Mouse (Mus musculus) granulocyte monocyte progenitor cell, adult 5-6 weeks (primary cell): ENCODE measurements at regions not wholly inside any gene's neighbourhood (a gene's known extent, or its start where the extent isn't known, plus 50 kb on each side); places are given as distances from the start of the nearest gene placed in this dataset.

Source experiments
- ATAC-seq: replicated peaks from 2 replicates; pipeline ENCODE4 v1.8.0; 2016; ENCODE audit warnings: mild to moderate bottlenecking, moderate TSS enrichment, inconsistent platforms; ENCODE audit not compliant: poor library complexity, severe bottlenecking

DNA sequence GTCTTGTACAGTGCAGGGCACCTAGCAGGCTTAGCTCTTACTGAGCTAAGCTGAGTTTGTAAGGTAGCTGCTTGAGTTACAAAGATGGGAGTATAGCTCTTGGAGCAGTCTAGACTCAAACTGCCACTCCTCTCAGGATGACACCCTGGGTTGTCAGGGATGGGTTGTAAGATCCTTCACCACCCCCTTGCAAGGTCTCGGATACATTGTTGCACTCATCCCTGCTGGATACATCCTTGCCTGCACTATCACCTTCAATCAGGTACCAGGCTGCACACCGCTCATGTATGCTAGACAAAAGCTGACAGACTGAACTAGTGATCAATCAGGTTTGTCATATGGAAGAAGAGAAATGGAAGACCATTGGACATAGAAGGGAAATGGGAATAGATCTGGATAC is 390.4 kb upstream of the Trpc7 start:
- ATAC-seq = no peak

DNA sequence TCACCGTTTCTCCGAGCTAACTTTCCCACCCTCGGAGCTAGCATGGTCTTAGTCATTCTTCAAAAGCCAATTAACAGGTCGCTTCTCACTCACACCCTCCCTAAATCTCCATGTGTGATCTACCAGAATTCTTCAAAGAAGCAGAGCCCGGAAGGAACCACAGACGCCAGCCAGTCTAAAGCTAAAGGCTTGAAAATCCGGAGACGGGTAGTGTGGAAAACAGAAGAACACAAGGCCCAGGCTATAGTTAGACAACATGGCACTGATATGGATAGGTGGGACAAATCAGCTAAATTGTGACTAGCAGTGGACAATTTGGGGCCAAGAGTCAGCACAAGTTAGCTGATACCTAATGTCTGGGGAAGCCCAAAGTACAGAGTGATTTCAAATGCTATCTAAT is 387.0 kb upstream of the Trpc7 start:
- ATAC-seq = no peak

GRCm38 (mm10) chr13:57281941-57282710 is 386.3 kb upstream of the Trpc7 start:
- ATAC-seq = no peak

- peak; percentile 22; the same call in 1 of the 2 replicates for ATAC-seq
Observed at GRCm38 (mm10) chr13:57281504-57281903, 385.7 kb upstream of the Trpc7 start.

DNA sequence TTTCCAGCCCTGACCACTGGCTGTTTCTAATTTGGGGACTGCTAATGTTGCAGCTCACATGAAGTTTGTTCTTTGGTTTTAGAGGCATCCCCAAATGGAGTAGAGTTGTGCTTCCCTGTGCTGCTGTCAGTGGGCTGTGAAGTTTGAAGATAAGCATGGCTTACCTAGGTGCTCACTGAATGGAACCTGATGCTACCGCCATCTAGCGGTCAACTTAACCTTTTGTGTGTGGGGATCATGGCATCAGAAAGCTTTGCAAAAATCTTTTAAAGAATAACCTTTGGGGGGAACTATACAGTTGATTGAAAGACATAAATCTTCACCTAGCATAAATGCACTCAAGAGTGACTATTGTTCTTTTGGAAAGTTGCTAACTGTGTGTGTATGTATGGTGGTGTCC is 382.8 kb upstream of the Trpc7 start:
- no peak for ATAC-seq

- no peak for ATAC-seq
Observed at GRCm38 (mm10) chr13:57277076-57277475, 381.3 kb upstream of the Trpc7 start.

DNA sequence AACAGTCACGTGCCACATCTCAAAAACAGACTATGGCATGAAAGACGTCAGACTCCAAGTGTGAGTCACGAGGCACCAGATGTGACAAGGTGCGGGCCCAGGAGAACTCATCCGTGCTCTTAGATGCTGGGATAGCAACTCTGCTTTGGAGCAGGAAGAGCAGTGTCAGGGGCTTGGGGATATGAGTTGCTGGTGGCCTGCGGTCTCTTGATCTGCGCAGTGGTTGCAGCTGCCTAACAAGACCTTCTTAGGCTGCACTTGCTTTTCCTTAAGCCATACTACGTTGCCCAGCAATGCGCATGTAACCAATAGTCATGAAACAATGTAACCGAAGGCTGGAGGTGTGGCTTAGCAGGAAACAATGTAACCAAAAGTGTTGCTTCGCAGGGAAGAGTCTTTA is 380.1 kb upstream of the Trpc7 start:
- ATAC-seq = no peak

DNA sequence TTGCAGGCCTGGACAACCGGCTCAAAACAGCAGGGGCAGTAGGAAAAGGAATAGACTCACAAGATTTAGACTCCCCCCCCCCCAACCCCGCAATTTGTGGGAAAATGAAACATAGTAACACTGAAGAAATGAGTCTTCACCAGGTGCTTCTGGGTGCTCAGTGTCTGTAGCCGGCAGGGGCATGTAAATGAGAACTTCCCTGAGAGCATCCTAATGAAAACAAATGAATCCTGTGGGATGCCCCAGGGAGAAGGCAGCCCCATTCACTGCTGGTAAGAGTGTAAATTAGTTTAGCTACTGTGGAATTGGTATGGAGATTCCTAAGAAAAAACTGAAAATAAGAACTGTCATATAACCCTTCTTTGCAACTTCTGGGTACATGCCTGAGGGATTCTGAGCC is 377.8 kb upstream of the Trpc7 start:
- no peak for ATAC-seq

DNA sequence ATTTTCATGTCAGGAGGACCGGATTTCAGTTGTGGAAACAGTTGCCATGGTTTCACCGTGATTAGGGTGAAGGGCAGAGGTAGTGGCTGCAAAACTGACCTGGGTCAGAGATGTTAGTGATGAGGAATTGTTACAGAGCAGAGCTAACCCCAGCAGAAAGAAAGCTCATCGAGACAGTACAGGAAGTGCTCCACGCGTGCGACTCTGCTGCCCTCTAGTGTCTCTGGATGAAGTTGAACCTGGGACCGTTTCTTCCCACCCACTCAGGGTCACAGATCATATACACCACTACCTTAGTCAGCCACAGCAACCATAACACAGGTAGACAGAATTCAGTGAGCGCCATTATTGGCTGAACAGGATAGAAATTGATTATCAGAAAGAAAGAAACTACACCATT is 373.8 kb upstream of the Trpc7 start:
- ATAC-seq = peak; percentile 69

DNA sequence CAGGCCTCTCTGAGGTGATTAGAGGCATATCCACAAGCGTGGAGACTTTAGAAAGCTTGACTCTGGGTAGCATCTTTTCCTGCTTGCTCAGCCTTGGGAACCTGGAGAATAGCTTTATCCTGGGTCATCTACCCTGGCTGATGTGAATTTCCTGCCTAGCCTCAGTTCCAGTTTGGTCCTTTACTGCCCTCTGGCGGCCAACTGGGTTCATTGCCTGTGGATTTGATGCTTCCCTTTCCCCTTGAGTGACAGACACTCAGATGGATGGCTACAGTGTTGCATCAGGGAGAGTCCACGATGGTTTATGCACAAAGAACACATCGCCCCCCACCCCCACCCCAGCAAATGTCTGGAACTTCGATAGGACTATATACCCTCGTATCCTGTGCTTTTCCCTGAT is 364.1 kb upstream of the Trpc7 start:
- ATAC-seq = no peak; the same call in 1 of the 2 replicates

GRCm38 (mm10) chr13:57259474-57259873 is 363.7 kb upstream of the Trpc7 start:
- no peak for ATAC-seq

- no peak for ATAC-seq
Observed at GRCm38 (mm10) chr13:57255920-57256319, 360.1 kb upstream of the Trpc7 start.

DNA sequence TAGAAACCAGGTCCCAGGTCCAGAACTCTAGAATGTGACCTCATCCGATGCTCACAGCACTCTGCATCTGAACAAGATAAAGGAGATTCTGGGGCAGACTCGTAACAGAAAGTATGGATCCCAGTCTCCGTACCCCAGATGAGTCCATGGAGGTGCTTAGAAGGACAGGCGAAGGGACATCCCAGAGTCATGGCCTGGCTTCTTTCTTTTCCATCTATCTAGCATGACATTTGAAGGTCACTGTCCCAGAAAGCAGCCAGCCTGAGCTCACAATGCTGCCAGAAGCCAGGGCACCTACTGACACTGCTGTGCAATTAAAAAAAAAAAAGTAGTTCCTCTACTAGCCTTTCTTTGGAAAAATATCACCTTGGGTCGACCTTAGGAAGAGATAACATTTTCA is 354.1 kb upstream of the Trpc7 start:
- ATAC-seq = no peak

DNA sequence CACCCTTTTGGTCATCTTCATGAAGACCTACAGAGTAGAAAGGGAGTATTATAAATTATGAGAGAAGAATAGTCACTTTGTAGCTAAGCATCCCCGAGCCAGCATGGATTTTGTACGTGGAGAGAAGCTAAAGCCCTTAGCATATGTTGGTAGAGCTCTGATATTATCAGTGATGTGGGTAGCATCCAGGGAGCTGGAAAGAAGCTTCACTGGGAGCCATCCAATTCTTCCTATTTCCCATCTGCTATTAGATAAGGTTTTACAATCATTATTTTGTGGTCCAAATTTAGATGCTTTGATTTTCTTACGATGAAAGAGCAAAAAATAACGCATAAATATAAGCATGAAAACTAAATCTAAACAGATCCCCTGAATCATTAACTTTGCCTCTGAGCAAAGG is 353.6 kb upstream of the Trpc7 start:
- ATAC-seq = no peak

- no peak for ATAC-seq
Observed at GRCm38 (mm10) chr13:57246238-57246963, 350.6 kb upstream of the Trpc7 start.

DNA sequence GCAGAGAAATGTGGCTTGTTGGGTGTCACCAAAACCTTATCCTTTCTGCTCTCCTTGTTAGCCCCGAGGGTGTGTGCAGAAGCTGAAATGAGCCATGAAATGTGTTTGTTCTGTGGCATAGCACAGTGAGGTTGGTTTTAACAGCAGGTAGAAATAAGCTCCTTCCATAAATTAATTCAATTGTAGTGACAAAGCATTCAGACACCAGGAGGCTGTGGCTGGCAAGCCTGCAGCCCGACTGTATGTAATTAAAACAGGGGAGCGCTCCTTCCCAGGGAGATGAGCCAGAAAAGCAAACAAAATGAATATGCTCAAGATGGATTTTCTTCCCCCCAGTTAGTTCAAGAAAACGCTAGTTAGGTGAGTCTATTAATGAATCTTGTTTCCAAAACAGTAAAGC is 341.1 kb upstream of the Trpc7 start:
- ATAC-seq = no peak

- ATAC-seq = no peak
Observed at GRCm38 (mm10) chr13:57236211-57236610, 340.4 kb upstream of the Trpc7 start.

DNA sequence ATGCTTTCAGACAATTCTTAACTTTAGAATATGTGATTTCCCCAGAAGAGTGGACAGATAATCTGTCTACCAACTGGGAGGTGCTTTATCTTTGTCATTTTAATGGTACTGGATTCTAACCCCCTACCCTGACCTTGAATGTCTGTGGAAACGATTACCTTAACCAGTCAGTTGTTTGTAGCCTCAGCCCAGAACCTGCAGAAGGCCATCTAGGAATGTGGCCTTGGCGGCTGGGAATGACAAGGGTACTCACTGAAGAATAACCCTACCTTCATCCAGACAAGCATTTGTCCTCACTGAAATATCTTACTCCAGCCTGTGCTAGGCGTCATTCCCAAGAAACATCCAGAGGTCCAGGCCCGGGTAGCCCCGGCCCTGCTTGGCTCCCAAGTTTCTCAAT is 337.1 kb upstream of the Trpc7 start:
- ATAC-seq = no peak

GRCm38 (mm10) chr13:57231666-57232065 is 335.9 kb upstream of the Trpc7 start:
- ATAC-seq = no peak

- ATAC-seq = no peak
Observed at GRCm38 (mm10) chr13:57230253-57230652, 334.5 kb upstream of the Trpc7 start.

DNA sequence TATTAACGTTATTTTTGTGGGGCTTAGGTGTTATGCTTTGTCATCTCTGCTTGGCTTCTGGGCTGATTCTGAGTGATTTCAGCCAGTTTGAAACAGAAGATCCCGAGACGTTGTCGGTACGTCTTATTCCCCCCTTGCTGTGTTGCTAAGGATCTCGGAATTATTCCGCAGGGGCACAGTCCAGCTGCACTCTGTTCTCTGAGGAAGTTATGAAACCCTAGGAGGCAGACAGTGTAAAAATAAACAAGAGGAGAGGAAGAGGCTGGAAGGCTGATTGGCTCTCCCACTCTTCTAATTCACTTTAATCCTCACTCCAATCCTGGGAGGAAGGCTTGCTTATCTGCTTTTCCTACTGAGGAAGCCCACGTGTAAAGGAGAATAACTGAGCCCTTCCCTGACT is 325.3 kb upstream of the Trpc7 start:
- no peak for ATAC-seq

DNA sequence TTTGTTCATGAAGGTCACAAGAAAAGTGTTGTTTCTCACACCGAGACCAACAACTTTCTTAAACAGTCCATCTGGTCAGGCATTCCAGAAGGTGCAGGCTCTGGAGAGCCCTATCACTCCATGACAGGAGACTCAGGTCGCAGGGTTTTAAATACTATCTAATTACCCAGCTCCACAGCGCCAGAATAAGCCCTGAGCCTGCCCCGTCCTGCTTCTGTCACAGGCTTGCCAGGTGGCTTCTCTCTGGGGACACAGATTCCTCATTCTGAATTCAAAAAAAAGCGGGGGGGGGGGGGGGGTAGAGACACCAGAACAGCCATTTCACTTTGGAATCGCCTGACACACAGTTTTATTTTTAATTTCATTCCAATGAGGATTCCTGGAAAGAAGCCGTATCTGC is 320.4 kb upstream of the Trpc7 start:
- ATAC-seq = no peak
